Mouse (Mus musculus) kidney, embryonic 14.5 days (tissue): ENCODE data around the gene Elf2. TPM values are rescaled to one million over a fixed set of nuclear protein-coding genes. Genes with fewer than 3 reads are reported as not detected.

Experiments used
- microRNA-seq: library from miRNA; unstranded; fragments of <30 nt; microRNA quantifications from one replicate; pipeline ENCODE4, GENCODE M21; 2016
- polyA plus RNA-seq: library from polyadenylated mRNA; unstranded; fragments of >200 nt; fragmentation: Nextera tagmentation; extraction: Ambion mirVana; gene quantifications from 2 replicates; pipeline ENCODE4 v1.2.1, GENCODE M21; 2014

Gene Elf2
- polyA plus RNA-seq, 1 experiment from 2014 or later: 61.6 TPM

Small RNAs within 50 kb of the gene (microRNA-seq; reads per million reads assigned to microRNA genes)
- gene Gm24282: not detected

Other genes with a start within 250 kb of the Elf2 start
- gene Noct, start 116.2 kb downstream of the Elf2 start, polyA plus RNA-seq: 8.0 and 10.4 TPM in 2 replicates
- 1.3 and 1.6 TPM in 2 replicates for gene Mgarp, start 56.1 kb upstream of the Elf2 start, polyA plus RNA-seq
- 711 and 870 TPM in 2 replicates for gene Ndufc1, start 68.3 kb upstream of the Elf2 start, polyA plus RNA-seq
- gene Naa15, start 74.5 kb upstream of the Elf2 start, polyA plus RNA-seq: 40.0 and 57.1 TPM in 2 replicates
- 10.5 and 17.5 TPM in 2 replicates for gene Rab33b, start 143.3 kb upstream of the Elf2 start, polyA plus RNA-seq
- 4.3 and 4.7 TPM in 2 replicates for gene Setd7, start 220.2 kb upstream of the Elf2 start, polyA plus RNA-seq